Mouse (Mus musculus) lung, embryonic 14.5 days (tissue): ENCODE data around the gene Bpifc. TPM values are rescaled to one million over a fixed set of nuclear protein-coding genes. Genes with fewer than 3 reads are reported as not detected.

Experiments used
- ATAC-seq: fragments of 200-750 bp; cut with Nextera tagmentation; 2 replicates; pipeline ENCODE4 v1.8.0; 2017; ENCODE audit warnings: mild to moderate bottlenecking, moderate TSS enrichment, moderate library complexity; ENCODE audit not compliant: insufficient read depth
- DNase-seq: peaks from one replicate; pipeline ENCODE4 v3.0.0-alpha.2; 2015
- H3K27ac ChIP-seq: fragments of 300-500 bp; sonication (generic); 2 replicates; pipeline ENCODE4 v1.5.1; 2014; ENCODE audit warnings: low read depth, mild to moderate bottlenecking, moderate library complexity
- H3K27me3 ChIP-seq: fragments of 300-500 bp; sonication (generic); 2 replicates; pipeline ENCODE4 v1.6.1; 2014; ENCODE audit warnings: low read length, control low read depth; ENCODE audit not compliant: insufficient read depth
- H3K36me3 ChIP-seq: fragments of 300-500 bp; sonication (generic); 2 replicates; pipeline ENCODE4 v1.6.1; 2014; ENCODE audit warnings: control low read depth; ENCODE audit not compliant: insufficient read depth
- H3K4me1 ChIP-seq: fragments of 300-500 bp; sonication (generic); 2 replicates; pipeline ENCODE4 v1.6.1; 2014; ENCODE audit warnings: antibody characterized with exemption, control low read depth; ENCODE audit not compliant: insufficient read depth
- H3K4me2 ChIP-seq: fragments of 300-500 bp; sonication (generic); 2 replicates; pipeline ENCODE4 v1.6.1; 2014; ENCODE audit warnings: mild to moderate bottlenecking
- H3K4me3 ChIP-seq: fragments of 300-500 bp; sonication (generic); 2 replicates; pipeline ENCODE4 v1.5.1; 2014; ENCODE audit warnings: low read depth, low read length
- H3K9ac ChIP-seq: fragments of 300-500 bp; sonication (generic); 2 replicates; pipeline ENCODE4 v1.6.1; 2014
- H3K9me3 ChIP-seq: fragments of 300-500 bp; sonication (generic); 2 replicates; pipeline ENCODE4 v1.6.1; 2016; ENCODE audit warnings: low read depth, low read length, control low read depth
- CTCF ChIP-seq: IDR thresholded peaks from 2 replicates; pipeline ENCODE4 v1.5.1; 2016; ENCODE audit warnings: antibody characterized with exemption, low read depth
- WGBS: fragments of 180-500 bp; shearing (Covaris S2); extraction: QIAGEN DNeasy Blood & Tissue Kit; methylation state at CpG from one replicate; pipeline ENCODE4 v1.1.7; 2014; 5-methylcytosine and 5-hydroxymethylcytosine counted together
- polyA plus RNA-seq: library from polyadenylated mRNA; unstranded; fragments of >200 nt; fragmentation: Nextera tagmentation; extraction: Ambion mirVana; gene quantifications from 2 replicates; pipeline ENCODE4 v1.2.1, GENCODE M21; 2014

Bpifc gene
- 0.07 and 0.08 TPM in 2 replicates for polyA plus RNA-seq

GRCm38 (mm10) chr10:86011781-86012180 is at the start of gene Bpifc:
Gene Bpifc, minus strand, starts transcription at chr10:86011895.
- no peaks in the 10 kb centered on the region for H3K9me3 ChIP-seq
- no peak for ATAC-seq
- H3K36me3 ChIP-seq, result no peaks in the 10 kb centered on the region
- no peak within 1 kb of the TSS for H3K27ac ChIP-seq
- TF ChIP-seq CTCF, result no peak
- H3K4me2 ChIP-seq, result no peak within 1 kb of the TSS
- no peak within 1 kb of the TSS for H3K4me3 ChIP-seq
- H3K9ac ChIP-seq, result no peak within 1 kb of the TSS
- H3K27me3 ChIP-seq, result no peaks in the 10 kb centered on the region
- DNase-seq, result no peak
- WGBS, result 91% methylated on average over 2 of the region's 2 CpGs
- no peaks in the 10 kb centered on the region for H3K4me1 ChIP-seq

GRCm38 (mm10) chr10:86060267-86060666 is 48.6 kb upstream of the Bpifc start:
- Histone ChIP-seq H3K27me3 (no peaks in the 10 kb centered on the region), H3K4me2 (no peak overlapping the region), H3K36me3 (no peaks in the 10 kb centered on the region), H3K9me3 (no peaks in the 10 kb centered on the region), H3K4me3 (no peak overlapping the region), H3K27ac (no peak overlapping the region), H3K9ac (no peak overlapping the region), H3K4me1 (no peaks in the 10 kb centered on the region)
- no peak for TF ChIP-seq CTCF
- DNase-seq (no peak), ATAC-seq (no peak)
- WGBS, result 68% methylated on average over 3 of the region's 3 CpGs

- no peak for ATAC-seq
- Histone ChIP-seq H3K4me2 (no peak overlapping the region), H3K36me3 (0 out of 2 replicates have a peak, but pooled peaks cover 2% of the 10 kb centered on the region), H3K27me3 (no peaks in the 10 kb centered on the region), H3K9me3 (no peaks in the 10 kb centered on the region), H3K27ac (no peak overlapping the region), H3K9ac (no peak overlapping the region), H3K4me1 (no peaks in the 10 kb centered on the region), H3K4me3 (no peak overlapping the region)
- no peak for TF ChIP-seq CTCF
- 46% methylated on average over 2 of the region's 2 CpGs for WGBS
- no peak for DNase-seq
Measured at GRCm38 (mm10) chr10:86057712-86058111, 46.0 kb upstream of the Bpifc start.

GRCm38 (mm10) chr10:86057286-86057685 is 45.6 kb upstream of the Bpifc start:
- Histone ChIP-seq H3K36me3 (0 out of 2 replicates have a peak, but pooled peaks cover 2% of the 10 kb centered on the region), H3K4me1 (no peaks in the 10 kb centered on the region), H3K9me3 (no peaks in the 10 kb centered on the region), H3K4me3 (no peak overlapping the region), H3K4me2 (no peak overlapping the region), H3K9ac (no peak overlapping the region), H3K27me3 (no peaks in the 10 kb centered on the region), H3K27ac (no peak overlapping the region)
- DNase-seq, result no peak
- WGBS, result 69% methylated on average over 11 of the region's 11 CpGs
- no peak for TF ChIP-seq CTCF
- ATAC-seq, result peak; percentile 16; the same call in 1 of the 2 replicates

GRCm38 (mm10) chr10:86056297-86056903 is 44.7 kb upstream of the Bpifc start:
- H3K27me3 ChIP-seq, result no peaks in the 10 kb centered on the region
- no peak overlapping the region for H3K9ac ChIP-seq
- TF ChIP-seq CTCF, result peak; percentile 33
- DNase-seq, result no peak
- ATAC-seq, result peak; percentile 38; the same call in 1 of the 2 replicates
- H3K9me3 ChIP-seq, result no peaks in the 10 kb centered on the region
- H3K4me3 ChIP-seq, result no peak overlapping the region
- H3K36me3 ChIP-seq, result 0 out of 2 replicates have a peak, but pooled peaks cover 5% of the 10 kb centered on the region
- 71% methylated on average over 8 of the region's 8 CpGs for WGBS
- no peaks in the 10 kb centered on the region for H3K4me1 ChIP-seq
- no peak overlapping the region for H3K4me2 ChIP-seq
- no peak overlapping the region for H3K27ac ChIP-seq

GRCm38 (mm10) chr10:86052818-86053522 is 41.3 kb upstream of the Bpifc start:
- Histone ChIP-seq H3K27ac (no peak overlapping the region), H3K36me3 (peaks cover 22% of the 10 kb centered on the region; the same call in 1 of the 2 replicates), H3K4me2 (no peak overlapping the region), H3K27me3 (no peaks in the 10 kb centered on the region), H3K9me3 (no peaks in the 10 kb centered on the region), H3K4me3 (no peak overlapping the region), H3K9ac (no peak overlapping the region), H3K4me1 (no peaks in the 10 kb centered on the region)
- WGBS, result 74% methylated on average over 10 of the region's 10 CpGs
- ATAC-seq, result no peak
- TF ChIP-seq CTCF, result no peak
- DNase-seq, result no peak

- Histone ChIP-seq H3K27me3 (no peaks in the 10 kb centered on the region), H3K4me1 (no peaks in the 10 kb centered on the region), H3K4me3 (no peak overlapping the region), H3K9me3 (no peaks in the 10 kb centered on the region), H3K9ac (no peak overlapping the region), H3K36me3 (peaks cover 35% of the 10 kb centered on the region; the same call in 1 of the 2 replicates), H3K4me2 (no peak overlapping the region), H3K27ac (no peak overlapping the region)
- no peak for TF ChIP-seq CTCF
- ATAC-seq (no peak), DNase-seq (no peak)
- 89% methylated on average over 2 of the region's 2 CpGs for WGBS
Measured at GRCm38 (mm10) chr10:86050522-86050921, 38.8 kb upstream of the Bpifc start.
